Mouse (Mus musculus): ENCODE data around the gene Hcrtr1. TPM values are rescaled to one million over a fixed set of nuclear protein-coding genes. Genes with fewer than 3 reads are reported as not detected.
A peak's percentile ranks its signal among the peaks of the same experiment; 100 is the strongest.

The Hcrtr1 gene
- polyA plus RNA-seq (2014; fragmentation: Nextera tagmentation; extraction: Ambion mirVana) = 0.46 and 0.59 TPM in 2 replicates

GRCm38 (mm10) chr4:130139214-130139492, at the start of gene Hcrtr1:
Hcrtr1 (minus strand) TSS chr4:130139359.
- no peak within 1 kb of the TSS for H3K27ac ChIP-seq (ENCODE audit: low read depth, low read length)
- peaks cover 31% of the 10 kb centered on the region for H3K27me3 ChIP-seq (ENCODE audit: control insufficient read depth, insufficient read depth, low read length)

GRCm38 (mm10) chr4:130188806-130189297, 49.7 kb upstream of the Hcrtr1 start:
- Histone ChIP-seq H3K36me3 (ENCODE audit: control insufficient read depth, insufficient read depth, low read length) (no peaks in the 10 kb centered on the region), H3K27me3 (ENCODE audit: control insufficient read depth, insufficient read depth, low read length) (no peaks in the 10 kb centered on the region; the same call in 1 of the 2 replicates), H3K9me3 (ENCODE audit: control insufficient read depth, low read length) (no peaks in the 10 kb centered on the region), H3K9ac (ENCODE audit: low read depth, low read length) (no peak overlapping the region), H3K27ac (ENCODE audit: low read depth, low read length) (no peak overlapping the region), H3K4me2 (replicated peaks; ENCODE audit: low read depth, low read length) (no peak overlapping the region), H3K4me3 (ENCODE audit: low read depth, low read length) (peak overlapping the region; percentile 18), H3K4me1 (replicated peaks; ENCODE audit: control insufficient read depth, insufficient read depth, low read length) (no peaks in the 10 kb centered on the region)
- WGBS = 3% methylated on average over 13 of the region's 13 CpGs
- DNase-seq (ENCODE audit: low spot score) = peak; percentile 90
- ATAC-seq (ENCODE audit: low FRiP score) = 0 out of 2 replicates have a peak, but pooled peaks have one; percentile 38

More at GRCm38 (mm10) chr4:130139214-130139492, at the start of gene Hcrtr1:
- ATAC-seq (ENCODE audit: low FRiP score) = no peak; the same call in 1 of the 2 replicates
- Histone ChIP-seq H3K36me3 (ENCODE audit: control insufficient read depth, insufficient read depth, low read length) (no peaks in the 10 kb centered on the region), H3K4me1 (replicated peaks; ENCODE audit: control insufficient read depth, insufficient read depth, low read length) (peaks cover 4% of the 10 kb centered on the region; the same call in 1 of the 2 replicates), H3K4me2 (replicated peaks; ENCODE audit: low read depth, low read length) (peak within 1 kb of the TSS; percentile 84), H3K9me3 (ENCODE audit: control insufficient read depth, low read length) (no peaks in the 10 kb centered on the region), H3K9ac (ENCODE audit: low read depth, low read length) (peak within 1 kb of the TSS; percentile 48; the same call in 1 of the 2 replicates), H3K4me3 (ENCODE audit: low read depth, low read length) (peak within 1 kb of the TSS; percentile 41)
- DNase-seq (ENCODE audit: low spot score) = no peak
- 3% methylated on average over 15 of the region's 15 CpGs for WGBS

GRCm38 (mm10) chr4:130186891-130187290, 47.7 kb upstream of the Hcrtr1 start:
- H3K9me3 ChIP-seq (ENCODE audit: control insufficient read depth, low read length) = no peaks in the 10 kb centered on the region
- no peak overlapping the region for H3K27ac ChIP-seq (ENCODE audit: low read depth, low read length)
- ATAC-seq (ENCODE audit: low FRiP score) (no peak), DNase-seq (ENCODE audit: low spot score) (no peak)
- H3K27me3 ChIP-seq (ENCODE audit: control insufficient read depth, insufficient read depth, low read length) = no peaks in the 10 kb centered on the region; the same call in 1 of the 2 replicates
- no peaks in the 10 kb centered on the region for H3K4me1 ChIP-seq (replicated peaks; ENCODE audit: control insufficient read depth, insufficient read depth, low read length)
- H3K9ac ChIP-seq (ENCODE audit: low read depth, low read length) = no peak overlapping the region
- WGBS = 91% methylated on average over 12 of the region's 12 CpGs
- H3K4me3 ChIP-seq (ENCODE audit: low read depth, low read length) = no peak overlapping the region
- no peaks in the 10 kb centered on the region for H3K36me3 ChIP-seq (ENCODE audit: control insufficient read depth, insufficient read depth, low read length)
- H3K4me2 ChIP-seq (replicated peaks; ENCODE audit: low read depth, low read length) = no peak overlapping the region

- no peak for ATAC-seq (ENCODE audit: low FRiP score)
- H3K9me3 ChIP-seq (ENCODE audit: control insufficient read depth, low read length) = no peaks in the 10 kb centered on the region
- no peaks in the 10 kb centered on the region for H3K4me1 ChIP-seq (replicated peaks; ENCODE audit: control insufficient read depth, insufficient read depth, low read length)
- H3K4me3 ChIP-seq (ENCODE audit: low read depth, low read length) = no peak overlapping the region
- 92% methylated on average over 9 of the region's 9 CpGs for WGBS
- H3K9ac ChIP-seq (ENCODE audit: low read depth, low read length) = no peak overlapping the region
- no peak for DNase-seq (ENCODE audit: low spot score)
- no peaks in the 10 kb centered on the region; the same call in 1 of the 2 replicates for H3K27me3 ChIP-seq (ENCODE audit: control insufficient read depth, insufficient read depth, low read length)
- no peaks in the 10 kb centered on the region for H3K36me3 ChIP-seq (ENCODE audit: control insufficient read depth, insufficient read depth, low read length)
- no peak overlapping the region for H3K4me2 ChIP-seq (replicated peaks; ENCODE audit: low read depth, low read length)
- H3K27ac ChIP-seq (ENCODE audit: low read depth, low read length) = no peak overlapping the region
These were observed 47.3 kb upstream of the Hcrtr1 start for GRCm38 (mm10) chr4:130186450-130186849.

- Histone ChIP-seq H3K9ac (ENCODE audit: low read depth, low read length) (no peak overlapping the region), H3K27ac (ENCODE audit: low read depth, low read length) (no peak overlapping the region), H3K4me1 (replicated peaks; ENCODE audit: control insufficient read depth, insufficient read depth, low read length) (no peaks in the 10 kb centered on the region), H3K9me3 (ENCODE audit: control insufficient read depth, low read length) (no peaks in the 10 kb centered on the region), H3K4me3 (ENCODE audit: low read depth, low read length) (no peak overlapping the region), H3K4me2 (replicated peaks; ENCODE audit: low read depth, low read length) (no peak overlapping the region), H3K36me3 (ENCODE audit: control insufficient read depth, insufficient read depth, low read length) (no peaks in the 10 kb centered on the region), H3K27me3 (ENCODE audit: control insufficient read depth, insufficient read depth, low read length) (no peaks in the 10 kb centered on the region; the same call in 1 of the 2 replicates)
- no peak for DNase-seq (ENCODE audit: low spot score)
- WGBS = 91% methylated on average over 5 of the region's 5 CpGs
- no peak for ATAC-seq (ENCODE audit: low FRiP score)
These were observed 44.7 kb upstream of the Hcrtr1 start for GRCm38 (mm10) chr4:130183879-130184278.

- no peak overlapping the region for H3K27ac ChIP-seq (ENCODE audit: low read depth, low read length)
These were observed 43.9 kb upstream of the Hcrtr1 start for GRCm38 (mm10) chr4:130183023-130183422.

GRCm38 (mm10) chr4:130181886-130182285, 42.7 kb upstream of the Hcrtr1 start:
- H3K4me3 ChIP-seq (ENCODE audit: low read depth, low read length) = no peak overlapping the region
- no peaks in the 10 kb centered on the region for H3K4me1 ChIP-seq (replicated peaks; ENCODE audit: control insufficient read depth, insufficient read depth, low read length)
- no peaks in the 10 kb centered on the region for H3K27me3 ChIP-seq (ENCODE audit: control insufficient read depth, insufficient read depth, low read length)
- H3K9me3 ChIP-seq (ENCODE audit: control insufficient read depth, low read length) = no peaks in the 10 kb centered on the region
- no peak for ATAC-seq (ENCODE audit: low FRiP score)
- no peak overlapping the region for H3K27ac ChIP-seq (ENCODE audit: low read depth, low read length)
- H3K9ac ChIP-seq (ENCODE audit: low read depth, low read length) = no peak overlapping the region
- H3K4me2 ChIP-seq (replicated peaks; ENCODE audit: low read depth, low read length) = no peak overlapping the region
- H3K36me3 ChIP-seq (ENCODE audit: control insufficient read depth, insufficient read depth, low read length) = no peaks in the 10 kb centered on the region
- DNase-seq (ENCODE audit: low spot score) = no peak
- 86% methylated on average over 4 of the region's 4 CpGs for WGBS

More at GRCm38 (mm10) chr4:130183023-130183422, 43.9 kb upstream of the Hcrtr1 start:
- Histone ChIP-seq H3K4me2 (replicated peaks; ENCODE audit: low read depth, low read length) (no peak overlapping the region), H3K4me3 (ENCODE audit: low read depth, low read length) (no peak overlapping the region), H3K9ac (ENCODE audit: low read depth, low read length) (no peak overlapping the region), H3K27me3 (ENCODE audit: control insufficient read depth, insufficient read depth, low read length) (no peaks in the 10 kb centered on the region; the same call in 1 of the 2 replicates), H3K9me3 (ENCODE audit: control insufficient read depth, low read length) (no peaks in the 10 kb centered on the region), H3K36me3 (ENCODE audit: control insufficient read depth, insufficient read depth, low read length) (no peaks in the 10 kb centered on the region), H3K4me1 (replicated peaks; ENCODE audit: control insufficient read depth, insufficient read depth, low read length) (no peaks in the 10 kb centered on the region)
- no peak for ATAC-seq (ENCODE audit: low FRiP score)
- WGBS = 84% methylated on average over 13 of the region's 13 CpGs
- DNase-seq (ENCODE audit: low spot score) = no peak

- no peak overlapping the region for H3K9ac ChIP-seq (ENCODE audit: low read depth, low read length)
- no peak for ATAC-seq (ENCODE audit: low FRiP score)
- H3K4me2 ChIP-seq (replicated peaks; ENCODE audit: low read depth, low read length) = no peak overlapping the region
- no peaks in the 10 kb centered on the region for H3K9me3 ChIP-seq (ENCODE audit: control insufficient read depth, low read length)
- H3K27me3 ChIP-seq (ENCODE audit: control insufficient read depth, insufficient read depth, low read length) = no peaks in the 10 kb centered on the region
- 73% methylated on average over 7 of the region's 7 CpGs for WGBS
- no peak overlapping the region for H3K27ac ChIP-seq (ENCODE audit: low read depth, low read length)
- H3K36me3 ChIP-seq (ENCODE audit: control insufficient read depth, insufficient read depth, low read length) = no peaks in the 10 kb centered on the region
- H3K4me1 ChIP-seq (replicated peaks; ENCODE audit: control insufficient read depth, insufficient read depth, low read length) = no peaks in the 10 kb centered on the region
- H3K4me3 ChIP-seq (ENCODE audit: low read depth, low read length) = no peak overlapping the region
- no peak for DNase-seq (ENCODE audit: low spot score)
These were observed 41.9 kb upstream of the Hcrtr1 start for GRCm38 (mm10) chr4:130180909-130181602.

- Histone ChIP-seq H3K4me3 (ENCODE audit: low read depth, low read length) (no peak overlapping the region), H3K27ac (ENCODE audit: low read depth, low read length) (no peak overlapping the region), H3K9me3 (ENCODE audit: control insufficient read depth, low read length) (no peaks in the 10 kb centered on the region), H3K36me3 (ENCODE audit: control insufficient read depth, insufficient read depth, low read length) (no peaks in the 10 kb centered on the region), H3K4me1 (replicated peaks; ENCODE audit: control insufficient read depth, insufficient read depth, low read length) (peaks cover 7% of the 10 kb centered on the region; the same call in 1 of the 2 replicates), H3K27me3 (ENCODE audit: control insufficient read depth, insufficient read depth, low read length) (no peaks in the 10 kb centered on the region; the same call in 1 of the 2 replicates), H3K4me2 (replicated peaks; ENCODE audit: low read depth, low read length) (no peak overlapping the region), H3K9ac (ENCODE audit: low read depth, low read length) (no peak overlapping the region)
- DNase-seq (ENCODE audit: low spot score) (no peak), ATAC-seq (ENCODE audit: low FRiP score) (no peak)
- 88% methylated on average over 3 of the region's 3 CpGs for WGBS
These were observed 40.7 kb upstream of the Hcrtr1 start for GRCm38 (mm10) chr4:130179876-130180275.
